Mouse (Mus musculus) gastrocnemius, adult 2 months (tissue): ENCODE measurements around the gene Ankrd55. TPM values are rescaled to one million over a fixed set of nuclear protein-coding genes. Genes with fewer than 3 reads are reported as not detected.
A peak's percentile ranks its signal among the peaks of the same experiment; 100 is the strongest.
"Not testable (repeated sequence)": the region's sequence is repeated elsewhere in the genome, so short reads cannot be mapped to it uniquely, and the experiment has no call there.

Source experiments
- DNase-seq: peaks from one replicate; pipeline ENCODE4 v3.0.0; 2022
- H3K27ac ChIP-seq: fragments of 200-600 bp; 2 replicates; pipeline ENCODE4 v1.8.1; 2022; ENCODE audit warnings: mild to moderate bottlenecking
- H3K4me3 ChIP-seq: fragments of 200-600 bp; 2 replicates; pipeline ENCODE4 v1.8.1; 2022; ENCODE audit warnings: mild to moderate bottlenecking, moderate library complexity
- CTCF ChIP-seq: fragments of 200-600 bp; IDR thresholded peaks from 2 replicates; pipeline ENCODE4 v1.8.1; 2022; ENCODE audit warnings: antibody characterized with exemption, mild to moderate bottlenecking, moderate library complexity
- intact Hi-C: fragments of 180-260 bp; cut with DNase I; formaldehyde crosslinking; loops from one replicate; pipeline ENCODE4 v1.15.1; 2025
- total RNA-seq, 2 experiments: library from RNA; stranded (reverse); gene quantifications; 2 replicates each; pipeline ENCODE4 v1.2.3; 2021

The Ankrd55 gene
- total RNA-seq, 2 experiments from 2014 or later = not detected

DNA sequence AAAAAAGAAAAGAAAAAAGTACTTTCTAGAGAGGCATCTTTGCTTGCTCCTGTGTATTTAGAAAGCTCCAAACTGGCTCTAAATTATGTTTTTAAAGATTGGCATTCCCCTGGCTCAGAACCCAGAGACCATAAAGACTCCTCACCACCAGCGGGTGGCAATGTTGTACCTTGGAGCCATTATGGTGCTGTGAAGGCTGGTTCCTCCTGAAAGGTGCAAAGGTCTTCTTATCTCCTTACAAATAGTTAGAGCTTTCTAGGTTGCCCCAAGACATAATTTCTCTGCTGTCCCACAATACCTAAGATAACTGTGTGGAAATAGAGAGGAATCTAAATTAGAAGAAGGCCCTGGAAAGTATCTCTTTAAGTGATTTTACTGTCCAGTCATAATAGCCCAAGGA lies 20.4 kb downstream of the Ankrd55 start:
- peak; percentile 86 for TF ChIP-seq CTCF
- intact Hi-C loops = loop anchor here (1.0 kb wide), 2 partner anchors 201 to 222 kb away; no protein-coding TSS in a partner anchor
- DNase-seq = peak; percentile 69
- Histone ChIP-seq H3K27ac (no peak overlapping the region), H3K4me3 (no peak overlapping the region)

- not testable (repeated sequence) for H3K27ac ChIP-seq
- intact Hi-C loops = loop anchor here (5.0 kb wide), 1 partner anchor 151 kb away; the partner anchor contains the start of gene Il6st
Observed at GRCm38 (mm10) chr13:112311611-112312010, 23.4 kb downstream of the Ankrd55 start.

GRCm38 (mm10) chr13:112315442-112315841 lies 27.2 kb downstream of the Ankrd55 start:
- Histone ChIP-seq H3K4me3 (no peak overlapping the region), H3K27ac (no peak overlapping the region)
- no peak for DNase-seq
- intact Hi-C loops = no loop called here
- no peak for TF ChIP-seq CTCF

More at GRCm38 (mm10) chr13:112311611-112312010, 23.4 kb downstream of the Ankrd55 start:
- DNase-seq, H3K4me3 ChIP-seq: not testable (repeated sequence)

DNA sequence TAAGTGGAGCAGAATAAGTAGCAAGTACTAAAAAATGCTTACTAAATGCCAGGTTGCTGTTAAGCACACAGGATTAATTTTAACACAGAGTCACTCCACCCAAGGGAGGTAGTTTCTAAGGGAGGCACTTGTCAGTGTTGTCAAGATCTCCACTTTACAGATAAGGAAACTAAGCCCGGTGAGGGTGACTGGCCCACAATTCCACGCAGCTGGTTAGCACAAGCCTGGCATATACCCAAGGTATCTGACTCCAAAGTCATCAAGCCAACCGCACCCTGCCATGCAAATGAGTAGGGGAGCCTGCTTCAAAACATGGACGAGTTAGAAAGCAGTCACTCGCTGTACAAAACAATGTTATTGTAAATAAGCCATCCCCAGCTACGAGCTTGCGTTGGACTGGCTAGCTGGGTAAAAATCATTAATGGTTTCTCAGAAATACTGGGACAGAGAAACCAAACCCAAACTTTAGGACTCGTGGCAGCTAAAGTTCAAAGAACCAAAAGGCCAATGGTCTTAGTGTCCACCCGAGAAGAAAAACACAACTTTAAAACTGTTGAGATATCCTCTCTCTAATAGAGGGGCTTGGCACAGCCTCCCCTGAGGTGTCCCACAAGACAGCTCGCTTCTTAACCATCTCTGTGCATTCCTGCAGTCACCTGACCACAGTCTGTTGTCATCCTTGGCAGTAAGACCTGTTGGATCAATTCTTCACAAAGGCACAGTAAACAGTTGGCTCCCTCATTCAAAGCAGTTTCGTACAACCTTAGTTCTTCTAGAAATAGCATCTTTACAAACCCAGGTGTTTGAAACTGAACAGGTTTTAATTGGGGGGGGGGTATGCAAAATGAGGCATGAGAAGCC lies 28.6 kb downstream of the Ankrd55 start:
- H3K4me3 ChIP-seq = no peak overlapping the region
- TF ChIP-seq CTCF = no peak
- H3K27ac ChIP-seq = no peak overlapping the region
- DNase-seq = no peak
- intact Hi-C loops = no loop called here

DNA sequence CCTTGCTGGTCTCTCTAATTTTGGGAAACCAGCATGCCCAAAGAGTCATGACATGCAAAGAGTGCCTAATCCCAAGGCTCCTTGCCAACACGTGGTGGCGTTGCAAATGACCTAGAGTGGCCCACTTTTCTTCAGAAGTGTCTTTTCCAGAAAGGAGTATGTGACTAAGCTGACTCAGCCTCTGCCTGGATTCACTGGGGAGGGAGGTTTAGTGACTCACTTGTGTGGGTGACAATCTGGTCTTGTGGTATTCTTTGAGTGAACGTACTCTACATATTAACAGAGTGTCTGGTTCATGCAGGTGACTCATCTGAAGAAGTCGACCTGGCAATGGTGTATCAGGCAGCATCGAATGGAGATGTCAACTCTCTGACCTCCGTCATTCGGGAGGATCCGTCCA lies 29.9 kb downstream of the Ankrd55 start:
- intact Hi-C loops = no loop called here
- Histone ChIP-seq H3K4me3 (no peak overlapping the region), H3K27ac (no peak overlapping the region)
- no peak for DNase-seq
- TF ChIP-seq CTCF = no peak

DNA sequence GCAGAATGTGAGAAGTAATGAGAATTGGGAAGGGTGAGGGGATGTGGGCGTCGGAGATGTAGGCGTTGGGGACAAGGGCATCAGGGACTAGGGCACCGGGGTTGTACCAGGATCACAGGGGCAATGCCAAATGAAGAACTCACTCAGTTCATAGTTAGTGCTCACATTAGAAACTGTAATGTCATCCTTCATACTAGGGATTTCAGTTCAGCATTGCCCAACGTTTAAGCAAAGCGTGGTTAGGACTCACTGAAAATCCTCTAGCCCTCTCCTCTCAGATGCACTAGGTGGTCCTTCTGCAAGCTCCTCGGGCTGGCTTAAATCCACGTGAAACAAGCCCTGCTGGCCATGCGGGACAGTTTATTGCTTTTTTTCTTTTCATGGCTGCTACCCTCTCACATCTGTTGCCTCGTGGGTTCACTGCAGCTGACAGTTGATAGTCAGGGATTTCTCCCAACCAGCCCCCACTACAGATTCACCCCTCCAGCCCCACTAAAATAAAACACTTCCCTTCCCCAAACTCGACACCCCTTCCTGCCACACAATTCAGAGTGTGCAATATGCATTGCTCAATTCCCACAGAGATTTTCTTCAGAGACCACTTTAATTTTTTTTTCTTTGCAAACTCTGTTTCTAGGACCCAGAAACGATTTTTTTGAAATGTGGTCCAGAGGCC lies 35.5 kb downstream of the Ankrd55 start:
- no peak for TF ChIP-seq CTCF
- H3K4me3 ChIP-seq = no peak overlapping the region
- intact Hi-C loops = no loop called here
- no peak overlapping the region for H3K27ac ChIP-seq
- DNase-seq = no peak

DNA sequence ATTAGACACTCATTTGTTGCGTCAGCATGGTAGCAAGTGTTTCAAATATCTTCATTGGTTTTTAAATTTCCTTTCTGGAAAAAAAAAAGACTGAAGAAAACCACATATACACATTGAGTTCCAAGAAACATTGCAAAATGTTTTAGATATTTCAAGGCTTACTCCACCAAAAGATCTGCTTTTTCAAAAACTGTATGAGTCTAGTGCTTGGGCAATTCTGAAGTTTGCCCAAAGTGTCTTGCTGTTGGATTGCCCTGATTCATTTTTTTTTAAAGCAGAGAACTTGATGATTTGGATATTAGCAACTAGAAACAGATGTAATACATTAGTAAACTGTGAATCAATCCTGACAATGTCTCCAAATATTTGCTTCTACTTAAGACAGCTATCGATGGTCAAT lies 36.9 kb downstream of the Ankrd55 start:
- H3K27ac ChIP-seq = peak overlapping the region; percentile 38; the same call in 1 of the 2 replicates
- intact Hi-C loops = no loop called here
- TF ChIP-seq CTCF = no peak
- no peak for DNase-seq
- no peak overlapping the region for H3K4me3 ChIP-seq

- Histone ChIP-seq H3K27ac (no peak overlapping the region), H3K4me3 (no peak overlapping the region)
- DNase-seq = no peak
- no peak for TF ChIP-seq CTCF
- intact Hi-C loops = no loop called here
Observed at GRCm38 (mm10) chr13:112326403-112326802, 38.2 kb downstream of the Ankrd55 start.

- DNase-seq = no peak
- intact Hi-C loops = no loop called here
- peak overlapping the region; percentile 12 for H3K27ac ChIP-seq
- no peak overlapping the region for H3K4me3 ChIP-seq
- no peak for TF ChIP-seq CTCF
Observed at GRCm38 (mm10) chr13:112326977-112327376, 38.7 kb downstream of the Ankrd55 start.

DNA sequence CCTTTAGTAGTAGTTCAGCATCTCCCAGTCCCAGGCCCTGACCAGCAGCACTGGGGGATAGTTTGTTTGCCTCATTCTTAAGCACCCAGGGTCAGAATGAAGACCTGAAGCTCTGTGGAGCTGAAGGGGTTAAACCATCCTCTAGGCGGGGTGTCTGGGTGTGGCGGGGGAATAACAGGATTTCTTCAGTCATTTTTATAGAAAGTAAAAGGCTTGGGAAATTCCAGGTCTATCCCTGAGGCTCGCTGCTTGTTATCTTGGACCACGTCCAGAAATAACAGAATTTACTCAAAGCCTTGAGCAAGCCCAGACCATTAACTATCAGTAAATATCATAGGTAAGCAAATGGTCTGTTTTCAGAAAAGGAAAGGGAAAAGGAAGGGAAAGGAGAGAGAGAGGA lies 39.3 kb downstream of the Ankrd55 start:
- Histone ChIP-seq H3K4me3 (no peak overlapping the region), H3K27ac (peak overlapping the region; percentile 12)
- DNase-seq = no peak
- intact Hi-C loops = no loop called here
- TF ChIP-seq CTCF = no peak

- no peak for DNase-seq
- intact Hi-C loops = no loop called here
- Histone ChIP-seq H3K4me3 (no peak overlapping the region), H3K27ac (peak overlapping the region; percentile 68; the same call in 1 of the 2 replicates)
- no peak for TF ChIP-seq CTCF
Observed at GRCm38 (mm10) chr13:112330257-112330656, 42.0 kb downstream of the Ankrd55 start.

DNA sequence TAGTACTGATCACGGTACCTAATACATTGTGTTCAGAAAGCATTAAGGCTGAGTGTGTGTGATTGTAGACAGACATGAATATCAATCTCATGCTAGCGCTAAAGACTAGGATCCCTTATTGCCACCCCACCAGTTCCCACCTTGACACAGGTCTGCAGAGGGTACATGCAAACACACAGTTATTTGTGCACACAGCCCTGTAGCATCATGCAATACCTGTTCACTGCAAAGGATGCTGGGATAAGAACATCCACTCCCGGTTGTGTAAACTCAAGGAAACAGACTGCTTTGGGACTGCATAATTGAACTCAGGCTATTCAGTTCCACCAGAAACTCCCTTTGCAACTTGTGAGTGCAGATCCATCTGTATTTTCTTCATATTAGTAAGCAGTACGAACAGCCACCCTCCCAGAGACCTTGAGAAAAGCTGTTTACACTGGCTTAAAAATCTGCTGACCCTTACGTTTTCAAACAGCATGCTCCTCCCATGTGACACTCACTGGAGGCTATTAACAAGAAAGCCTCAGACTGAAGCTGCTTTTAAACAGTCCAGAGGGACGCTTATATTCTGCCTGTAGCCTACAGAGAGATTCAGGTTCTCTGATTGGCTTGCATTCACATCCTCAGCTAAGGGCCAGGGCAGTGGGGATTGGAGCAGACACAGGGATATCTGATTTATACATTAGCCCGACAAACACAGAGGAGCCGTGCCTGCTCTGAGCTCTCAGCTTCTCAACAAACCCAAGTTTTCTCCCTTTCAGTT lies 42.8 kb downstream of the Ankrd55 start:
- H3K27ac ChIP-seq = peak overlapping the region; percentile 68
- no peak overlapping the region for H3K4me3 ChIP-seq
- DNase-seq = no peak
- intact Hi-C loops = no loop called here
- TF ChIP-seq CTCF = no peak

DNA sequence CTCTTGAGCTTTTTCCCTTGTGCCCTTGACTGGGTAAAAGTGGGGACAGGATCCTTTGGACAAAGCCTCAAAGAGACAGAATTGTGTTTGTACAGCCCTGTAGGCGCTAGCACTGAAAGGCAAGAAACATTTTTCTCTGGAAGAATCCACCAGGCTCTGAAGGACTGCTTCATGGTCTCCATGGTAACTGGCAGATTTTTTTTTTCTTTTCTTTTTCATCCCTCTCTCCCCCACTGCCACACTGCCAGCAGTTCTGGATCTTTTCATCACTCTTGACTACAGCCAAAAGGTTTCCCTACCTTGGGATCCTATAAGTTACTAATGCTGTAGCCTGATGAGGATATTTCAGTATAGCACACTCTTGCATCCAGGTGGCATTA lies 43.4 kb downstream of the Ankrd55 start:
- no peak for DNase-seq
- H3K27ac ChIP-seq = peak overlapping the region; percentile 68

More for the DNA sequence above, 43.4 kb downstream of the Ankrd55 start:
- no peak overlapping the region for H3K4me3 ChIP-seq
- intact Hi-C loops = no loop called here
- no peak for TF ChIP-seq CTCF
